Mouse (Mus musculus): ENCODE measurements around the gene Taf4. TPM values are rescaled to one million over a fixed set of nuclear protein-coding genes. Genes with fewer than 3 reads are reported as not detected.

The Taf4 gene
- total RNA-seq, 2 experiments from 2014 or later, result 20.8 to 23.7 TPM

- no peak for DNase-seq (ENCODE audit: low spot score in 2 of 2)
Measured at GRCm38 (mm10) chr2:179865097-179865496, 111.3 kb downstream of the Taf4 start.

GRCm38 (mm10) chr2:179863266-179863665 lies 113.2 kb downstream of the Taf4 start:
- no peak for DNase-seq (ENCODE audit: low spot score in 2 of 2)

- no peak for DNase-seq (ENCODE audit: low spot score in 2 of 2)
Measured at GRCm38 (mm10) chr2:179862676-179863075, 113.8 kb downstream of the Taf4 start.

Other genes starting within 250 kb of the Taf4 start
- gene Lsm14b, start 48.3 kb upstream of the Taf4 start, total RNA-seq (2021), result 10 to 100 TPM; 97.5 to 98.5 TPM
- gene Psma7, start 65.8 kb upstream of the Taf4 start, total RNA-seq (2021), result 100 to 1,000 TPM; 163 to 171 TPM
- 10 to 100 TPM; 45.3 to 45.8 TPM for gene Ss18l1, start 65.9 kb upstream of the Taf4 start, total RNA-seq (2021)
- 10 to 100 TPM; 17.9 to 18.9 TPM for gene Mtg2, start 93.9 kb upstream of the Taf4 start, total RNA-seq (2021)
- gene Hrh3, start 127.8 kb upstream of the Taf4 start, total RNA-seq (2021), result 10 to 100 TPM; 49.0 to 63.4 TPM
- gene Osbpl2, start 142.7 kb upstream of the Taf4 start, total RNA-seq (2021), result 10 to 100 TPM; 47.6 to 47.9 TPM
- 100 to 1,000 TPM; 103 to 105 TPM for gene Adrm1, start 194.8 kb upstream of the Taf4 start, total RNA-seq (2021)
- gene Lama5, start 249.2 kb upstream of the Taf4 start, total RNA-seq (2021), result 1 to 10 TPM; 6.6 to 7.2 TPM